Mouse (Mus musculus) lung, postnatal 0 days (tissue): ENCODE results near the gene Usp20.

Source experiments
- CTCF ChIP-seq: IDR thresholded peaks from 2 replicates; pipeline ENCODE4 v1.5.1; 2016; ENCODE audit warnings: antibody characterized with exemption, mild to moderate bottlenecking
- EP300 ChIP-seq: IDR thresholded peaks from 2 replicates; pipeline ENCODE4 v1.6.1; 2016; ENCODE audit warnings: antibody characterized with exemption, mild to moderate bottlenecking, control low read depth

DNA sequence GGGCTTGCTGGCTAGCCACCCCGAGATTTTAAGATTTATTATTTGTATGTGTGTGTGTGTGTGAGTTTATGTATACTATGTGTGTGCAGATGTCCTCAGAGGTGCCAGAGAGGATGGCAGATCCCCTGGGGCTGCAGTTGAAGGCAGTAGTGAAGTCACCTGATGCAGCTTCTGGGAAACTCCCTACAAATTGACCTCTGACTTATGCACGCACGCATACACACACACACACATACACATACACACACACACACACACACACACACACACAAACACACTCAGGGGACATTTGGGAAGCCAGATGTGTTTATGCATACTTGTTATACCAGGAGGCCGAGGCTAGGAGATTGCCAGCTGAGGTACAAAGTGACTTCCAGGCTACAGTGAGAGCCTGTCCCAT lies 76.4 kb downstream of the Usp20 start:
- TF ChIP-seq CTCF (no peak), EP300 (no peak)
